Mouse (Mus musculus) forebrain, embryonic 12.5 days (tissue): Measurements from ENCODE around the gene Stap2. TPM values are rescaled to one million over a fixed set of nuclear protein-coding genes. Genes with fewer than 3 reads are reported as not detected.

ENCODE experiments used
- ATAC-seq: fragments of 200-750 bp; cut with Nextera tagmentation; 2 replicates; pipeline ENCODE4 v1.8.0; 2017; ENCODE audit warnings: moderate TSS enrichment; ENCODE audit not compliant: low FRiP score
- H3K27ac ChIP-seq: fragments of 300-500 bp; sonication (generic); 2 replicates; pipeline ENCODE4 v1.5.1; 2016; ENCODE audit warnings: mild to moderate bottlenecking
- H3K27me3 ChIP-seq: fragments of 300-500 bp; sonication (generic); 2 replicates; pipeline ENCODE4 v1.6.1; 2016; ENCODE audit warnings: mild to moderate bottlenecking
- H3K36me3 ChIP-seq: fragments of 300-500 bp; sonication (generic); replicated peaks from 2 replicates; pipeline ENCODE4 v1.6.1; 2016; ENCODE audit warnings: mild to moderate bottlenecking
- H3K4me1 ChIP-seq: fragments of 300-500 bp; sonication (generic); 2 replicates; pipeline ENCODE4 v1.6.1; 2016
- H3K4me2 ChIP-seq: fragments of 300-500 bp; sonication (generic); 2 replicates; pipeline ENCODE4 v1.6.1; 2016; ENCODE audit warnings: mild to moderate bottlenecking, moderate library complexity
- H3K4me3 ChIP-seq: fragments of 300-500 bp; sonication (generic); replicated peaks from 2 replicates; pipeline ENCODE4 v1.5.1; 2016; ENCODE audit warnings: mild to moderate bottlenecking
- H3K9ac ChIP-seq: fragments of 300-500 bp; sonication (generic); 2 replicates; pipeline ENCODE4 v1.6.1; 2016; ENCODE audit warnings: mild to moderate bottlenecking
- H3K9me3 ChIP-seq: fragments of 300-500 bp; sonication (generic); 2 replicates; pipeline ENCODE4 v1.6.1; 2016
- WGBS: fragments of 180-500 bp; shearing (Covaris S2); methylation state at CpG from one replicate; pipeline ENCODE4 v1.1.7; 2016; 5-methylcytosine and 5-hydroxymethylcytosine counted together
- polyA plus RNA-seq: library from polyadenylated mRNA; unstranded; fragments of >200 nt; fragmentation: Nextera tagmentation; extraction: Ambion mirVana; gene quantifications from 2 replicates; pipeline ENCODE4 v1.2.1, GENCODE M21; 2016

Gene Stap2
- polyA plus RNA-seq, 1 experiment from 2014 or later = 4.2 TPM

GRCm38 (mm10) chr17:56010255-56010654 is 4.9 kb upstream of the Stap2 start:
- H3K27ac ChIP-seq = peak overlapping the region; percentile 97; the same call in 1 of the 2 replicates

GRCm38 (mm10) chr17:56009962-56010240 is 4.5 kb upstream of the Stap2 start:
- peak overlapping the region; percentile 97 for H3K27ac ChIP-seq
- H3K4me2 ChIP-seq = peak overlapping the region; percentile 95
- peaks cover 36% of the 10 kb centered on the region for H3K4me1 ChIP-seq
- no peaks in the 10 kb centered on the region for H3K9me3 ChIP-seq
- no peak for ATAC-seq
- 42% methylated on average over 2 of the region's 2 CpGs for WGBS
- peak overlapping the region; percentile 78 for H3K4me3 ChIP-seq
- peaks cover 38% of the 10 kb centered on the region for H3K36me3 ChIP-seq
- peak overlapping the region; percentile 83 for H3K9ac ChIP-seq
- peaks cover 5% of the 10 kb centered on the region; the same call in 1 of the 2 replicates for H3K27me3 ChIP-seq

More at GRCm38 (mm10) chr17:56010255-56010654, 4.9 kb upstream of the Stap2 start:
- Histone ChIP-seq H3K4me2 (peak overlapping the region; percentile 95), H3K4me3 (peak overlapping the region; percentile 78), H3K4me1 (peaks cover 36% of the 10 kb centered on the region), H3K9ac (peak overlapping the region; percentile 83), H3K36me3 (peaks cover 42% of the 10 kb centered on the region), H3K9me3 (no peaks in the 10 kb centered on the region), H3K27me3 (peaks cover 2% of the 10 kb centered on the region; the same call in 1 of the 2 replicates)
- no peak for ATAC-seq
- 70% methylated on average over 14 of the region's 14 CpGs for WGBS

- Histone ChIP-seq H3K4me3 (peak overlapping the region; percentile 78), H3K4me1 (peaks cover 36% of the 10 kb centered on the region), H3K27ac (peak overlapping the region; percentile 97), H3K36me3 (peaks cover 34% of the 10 kb centered on the region), H3K27me3 (peaks cover 11% of the 10 kb centered on the region; the same call in 1 of the 2 replicates), H3K9ac (peak overlapping the region; percentile 83), H3K9me3 (no peaks in the 10 kb centered on the region), H3K4me2 (peak overlapping the region; percentile 95)
- WGBS = 1% methylated on average over 62 of the region's 62 CpGs
- ATAC-seq = peak; percentile 92
Observed at GRCm38 (mm10) chr17:56009088-56009961, 3.9 kb upstream of the Stap2 start.

- peak overlapping the region; percentile 95 for H3K4me2 ChIP-seq
- H3K4me3 ChIP-seq = peak overlapping the region; percentile 78
- peak; percentile 95 for ATAC-seq
- H3K9me3 ChIP-seq = no peaks in the 10 kb centered on the region
- peak overlapping the region; percentile 97 for H3K27ac ChIP-seq
- H3K4me1 ChIP-seq = peaks cover 36% of the 10 kb centered on the region
- peak overlapping the region; percentile 83 for H3K9ac ChIP-seq
- WGBS = under 1% methylated on average over 21 of the region's 21 CpGs
- peaks cover 26% of the 10 kb centered on the region for H3K36me3 ChIP-seq
- H3K27me3 ChIP-seq = peaks cover 14% of the 10 kb centered on the region; the same call in 1 of the 2 replicates
Observed at GRCm38 (mm10) chr17:56008356-56009087, 3.1 kb upstream of the Stap2 start.

GRCm38 (mm10) chr17:56007444-56008355 is 2.3 kb upstream of the Stap2 start:
- Histone ChIP-seq H3K4me2 (peak overlapping the region; percentile 95), H3K27me3 (peaks cover 14% of the 10 kb centered on the region; the same call in 1 of the 2 replicates), H3K9ac (peak overlapping the region; percentile 38; the same call in 1 of the 2 replicates), H3K4me3 (peak overlapping the region; percentile 78), H3K27ac (peak overlapping the region; percentile 97), H3K36me3 (peaks cover 19% of the 10 kb centered on the region), H3K4me1 (peaks cover 36% of the 10 kb centered on the region), H3K9me3 (no peaks in the 10 kb centered on the region)
- 37% methylated on average over 13 of the region's 14 CpGs for WGBS
- ATAC-seq = peak; percentile 37

- H3K4me1 ChIP-seq = peaks cover 33% of the 10 kb centered on the region
- no peak overlapping the region for H3K27ac ChIP-seq
- H3K4me3 ChIP-seq = no peak overlapping the region
- no peaks in the 10 kb centered on the region for H3K9me3 ChIP-seq
- H3K36me3 ChIP-seq = peaks cover 12% of the 10 kb centered on the region
- H3K4me2 ChIP-seq = no peak overlapping the region
- no peak overlapping the region for H3K9ac ChIP-seq
- no peak for ATAC-seq
- H3K27me3 ChIP-seq = peaks cover 14% of the 10 kb centered on the region; the same call in 1 of the 2 replicates
- WGBS = 51% methylated on average over 10 of the region's 10 CpGs
Observed at GRCm38 (mm10) chr17:56006956-56007355, 1.6 kb upstream of the Stap2 start.

GRCm38 (mm10) chr17:56003000-56003399 is 2.4 kb downstream of the Stap2 start:
- H3K36me3 ChIP-seq = no peaks in the 10 kb centered on the region
- no peaks in the 10 kb centered on the region for H3K9me3 ChIP-seq
- H3K27me3 ChIP-seq = peaks cover 31% of the 10 kb centered on the region
- H3K4me2 ChIP-seq = no peak overlapping the region
- no peak for ATAC-seq
- no peak overlapping the region for H3K9ac ChIP-seq
- 81% methylated on average over 3 of the region's 3 CpGs for WGBS
- no peak overlapping the region for H3K4me3 ChIP-seq
- peaks cover 6% of the 10 kb centered on the region for H3K4me1 ChIP-seq
- H3K27ac ChIP-seq = no peak overlapping the region

GRCm38 (mm10) chr17:55999794-56000499 is 5.4 kb downstream of the Stap2 start:
- WGBS = 7% methylated on average over 30 of the region's 30 CpGs

GRCm38 (mm10) chr17:55996007-55996406 is 9.4 kb downstream of the Stap2 start:
- Histone ChIP-seq H3K9ac (no peak overlapping the region), H3K36me3 (peaks cover 55% of the 10 kb centered on the region), H3K27me3 (peaks cover 17% of the 10 kb centered on the region), H3K4me3 (no peak overlapping the region), H3K4me2 (no peak overlapping the region), H3K27ac (no peak overlapping the region), H3K9me3 (no peaks in the 10 kb centered on the region), H3K4me1 (peaks cover 4% of the 10 kb centered on the region)
- WGBS = 90% methylated on average over 15 of the region's 15 CpGs
- ATAC-seq = no peak

More at GRCm38 (mm10) chr17:55999794-56000499, 5.4 kb downstream of the Stap2 start:
- H3K36me3 ChIP-seq = peaks cover 25% of the 10 kb centered on the region
- no peak overlapping the region for H3K27ac ChIP-seq
- H3K4me3 ChIP-seq = no peak overlapping the region
- no peaks in the 10 kb centered on the region; the same call in 1 of the 2 replicates for H3K4me1 ChIP-seq
- ATAC-seq = no peak; the same call in 1 of the 2 replicates
- H3K4me2 ChIP-seq = peak overlapping the region; percentile 26
- peaks cover 26% of the 10 kb centered on the region for H3K27me3 ChIP-seq
- no peaks in the 10 kb centered on the region for H3K9me3 ChIP-seq
- H3K9ac ChIP-seq = no peak overlapping the region

GRCm38 (mm10) chr17:55990278-55990898 is 15.0 kb downstream of the Stap2 start:
- Histone ChIP-seq H3K27ac (no peak overlapping the region), H3K9me3 (no peaks in the 10 kb centered on the region), H3K4me3 (no peak overlapping the region), H3K36me3 (peaks cover 47% of the 10 kb centered on the region), H3K4me2 (no peak overlapping the region), H3K4me1 (peaks cover 18% of the 10 kb centered on the region), H3K9ac (no peak overlapping the region), H3K27me3 (no peaks in the 10 kb centered on the region)
- 91% methylated on average over 8 of the region's 8 CpGs for WGBS
- no peak for ATAC-seq
